8 mouse cellular contexts compared by ENCODE assay signal in the genomic region with DNA sequence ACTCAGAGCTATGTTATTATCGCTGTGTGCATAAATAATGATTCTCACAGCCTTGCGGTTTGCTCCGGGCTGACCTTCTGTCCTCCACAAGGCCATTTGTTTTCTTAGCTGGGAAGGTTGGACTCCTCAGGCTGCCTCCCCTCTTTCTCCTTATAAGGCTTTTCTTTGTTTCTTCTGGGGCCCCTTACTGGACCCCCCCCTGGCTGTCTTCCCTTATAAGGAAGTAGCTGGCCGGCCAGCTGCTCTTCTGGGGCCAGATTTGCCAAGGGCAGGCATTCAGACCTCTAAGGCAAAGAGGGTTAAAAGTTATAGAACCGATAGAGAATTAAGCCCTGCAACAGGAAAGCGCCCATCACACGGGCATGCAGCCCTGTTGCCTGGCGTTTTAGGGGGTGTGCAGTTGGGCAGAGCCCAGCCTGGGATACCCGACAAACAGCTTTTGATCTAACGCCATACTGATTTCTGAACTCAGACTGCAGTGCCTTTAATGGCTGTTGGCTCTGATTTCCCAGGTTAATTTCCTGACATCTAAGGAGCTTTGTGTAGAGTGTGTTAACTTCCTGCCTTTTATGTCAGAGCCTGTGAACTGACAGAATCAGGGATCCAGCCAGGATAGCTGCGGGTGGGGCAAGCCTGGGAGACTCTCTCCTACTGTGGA.
A peak's percentile ranks its signal among the peaks of the same experiment; 100 is the strongest.
DNase-seq lines count a peak whose midpoint lies in the region; ATAC-seq lines count a peak whose summit lies in the region.

No protein-coding gene starts in this region.

- no peak for DNase-seq in heart, embryonic 10.5 days (ENCODE audit: low spot score)
- DNase-seq in heart, adult 8-10 months (ENCODE audit: low spot score): no peak
- DNase-seq in kidney, adult 9 months: peak; percentile 51
- peak; percentile 70 for DNase-seq in mesoderm, embryonic 11.5 days (ENCODE audit: low read depth, low spot score)
- DNase-seq in testis, postnatal 14 days (ENCODE audit: low spot score): peak; percentile 76
- no peak for DNase-seq in layer of hippocampus, postnatal 25 days (ENCODE audit: extremely low spot score in 1 of 2, low spot score in 1 of 2)
- DNase-seq in thymus, postnatal 4 days: no peak

- H3K27me3 ChIP-seq in heart, embryonic 10.5 days (ENCODE audit: insufficient read depth, poor library complexity, severe bottlenecking): no peaks in the 10 kb centered on the region
- H3K27me3 ChIP-seq in forebrain, embryonic 16.5 days (replicated peaks; ENCODE audit: control insufficient read depth, insufficient read depth, low read length): no peaks in the 10 kb centered on the region

- ATAC-seq in forebrain, embryonic 16.5 days: 0 out of 2 replicates have a peak, but pooled peaks have one; percentile 18

- peak overlapping the region; percentile 91 for H3K27ac ChIP-seq in heart, embryonic 10.5 days
- peak overlapping the region; percentile 62; the same call in 1 of the 2 replicates for H3K27ac ChIP-seq in forebrain, embryonic 16.5 days (ENCODE audit: low read length)

- no peaks in the 10 kb centered on the region for H3K9me3 ChIP-seq in heart, embryonic 10.5 days
- no peaks in the 10 kb centered on the region for H3K9me3 ChIP-seq in forebrain, embryonic 16.5 days (ENCODE audit: control insufficient read depth, low read length)

- peak overlapping the region; percentile 15 for H3K4me3 ChIP-seq in heart, embryonic 10.5 days
- H3K4me3 ChIP-seq in forebrain, embryonic 16.5 days (replicated peaks; ENCODE audit: low read length): no peak overlapping the region

- H3K9ac ChIP-seq in forebrain, embryonic 16.5 days (replicated peaks; ENCODE audit: low read depth, low read length): peak overlapping the region; percentile 33

- H3K4me1 ChIP-seq in heart, embryonic 10.5 days: peaks cover 64% of the 10 kb centered on the region
- peaks cover 41% of the 10 kb centered on the region for H3K4me1 ChIP-seq in forebrain, embryonic 16.5 days (replicated peaks; ENCODE audit: control insufficient read depth, insufficient read depth, low read length)

- H3K4me2 ChIP-seq in forebrain, embryonic 16.5 days (ENCODE audit: low read length): no peak overlapping the region

- 6% methylated on average over 11 of the region's 11 CpGs for WGBS in heart, embryonic 10.5 days
- WGBS in forebrain, embryonic 16.5 days: 9% methylated on average over 11 of the region's 11 CpGs

- no peaks in the 10 kb centered on the region for H3K36me3 ChIP-seq in heart, embryonic 10.5 days
- H3K36me3 ChIP-seq in forebrain, embryonic 16.5 days (ENCODE audit: control insufficient read depth, insufficient read depth): no peaks in the 10 kb centered on the region

Comparison
In these comparisons a context has a peak if more than half of its experiments do, and no peak if none do; other contexts are left out.
1. DNase-seq: peak in kidney, adult 9 months (single experiment), mesoderm, embryonic 11.5 days (single experiment) and testis, postnatal 14 days (single experiment); none in heart, embryonic 10.5 days (single experiment), heart, adult 8-10 months (single experiment), layer of hippocampus, postnatal 25 days (0 of 2) and thymus, postnatal 4 days (single experiment).